ENCODE assay signal across 7 mouse cellular contexts in the genomic region with DNA sequence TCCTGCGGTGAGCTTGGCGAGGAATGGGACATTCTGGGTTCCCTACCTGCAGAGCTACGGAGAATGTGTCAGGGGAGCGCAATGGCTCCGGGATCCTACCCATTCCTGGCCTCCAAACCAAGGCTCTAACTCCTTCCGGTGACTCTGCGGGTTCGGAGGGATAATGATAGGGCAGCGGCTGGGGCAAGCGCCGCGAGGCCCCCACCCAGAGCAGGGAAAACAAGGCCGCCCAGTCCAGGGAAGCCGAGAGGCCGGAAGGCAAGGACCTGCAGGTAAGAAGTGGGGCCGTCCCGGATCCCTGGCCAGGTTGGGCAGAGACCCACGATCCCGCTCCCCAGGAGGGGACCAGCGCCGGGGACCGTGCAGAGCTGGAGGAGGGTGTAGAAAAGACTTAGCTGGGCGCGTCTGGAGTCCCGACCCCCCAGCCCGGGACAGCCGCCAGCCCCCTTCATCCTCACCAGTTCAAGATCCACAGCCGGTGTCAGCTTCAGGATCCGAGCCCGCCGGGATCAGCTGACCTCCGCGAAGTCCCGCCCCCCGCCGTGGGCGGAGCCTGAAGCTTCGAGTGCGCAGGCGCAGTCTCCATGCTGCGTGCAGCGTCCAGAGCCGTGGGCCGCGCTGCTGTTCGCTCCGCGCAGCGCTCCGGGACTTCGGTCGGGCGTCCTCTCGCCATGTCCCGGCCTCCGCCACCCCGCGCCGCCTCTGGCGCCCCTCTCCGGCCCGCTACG. TPM values are rescaled to one million over a fixed set of nuclear protein-coding genes. Genes with fewer than 3 reads are reported as not detected.
DNase-seq lines count a peak whose midpoint lies in the region; ATAC-seq and TF ChIP-seq lines count a peak whose summit lies in the region.

Gene Pqlc2, minus strand, starts transcription at position 538 of the 728 bp plus-strand sequence.
Gene Akr7a5, plus strand, starts transcription at position 574 of the 728 bp plus-strand sequence.

- peak; percentile 73 for ATAC-seq in intestine, postnatal 0 days
- ATAC-seq in midbrain, embryonic 12.5 days (ENCODE audit: low FRiP score, low read depth) = peak; percentile 91

- under 1% methylated on average over 63 of the region's 63 CpGs for WGBS in embryonic facial prominence, embryonic 10.5 days
- WGBS in intestine, postnatal 0 days = under 1% methylated on average over 56 of the region's 63 CpGs
- WGBS in midbrain, embryonic 12.5 days = under 1% methylated on average over 47 of the region's 63 CpGs
- WGBS in small intestine, adult 2 months = 1% methylated on average over 63 of the region's 63 CpGs

- H3K27me3 ChIP-seq in embryonic facial prominence, embryonic 10.5 days (replicated peaks; ENCODE audit: low read depth, poor library complexity, severe bottlenecking) = peaks cover 13% of the 10 kb centered on the region
- no peaks in the 10 kb centered on the region for H3K27me3 ChIP-seq in intestine, postnatal 0 days (replicated peaks; ENCODE audit: control insufficient read depth, insufficient read depth, low read length)
- peaks cover 18% of the 10 kb centered on the region; the same call in 1 of the 2 replicates for H3K27me3 ChIP-seq in midbrain, embryonic 12.5 days
- no peaks in the 10 kb centered on the region for H3K27me3 ChIP-seq in small intestine, adult 2 months (ENCODE audit: control insufficient read depth, insufficient read depth, low read length)

- H3K27ac ChIP-seq in embryonic facial prominence, embryonic 10.5 days (replicated peaks) = peak within 1 kb of the TSS; percentile 90
- peak within 1 kb of the TSS; percentile 91 for H3K27ac ChIP-seq in intestine, postnatal 0 days (ENCODE audit: low read depth, low read length)
- H3K27ac ChIP-seq in midbrain, embryonic 12.5 days (replicated peaks) = peak within 1 kb of the TSS; percentile 50; the same call in 1 of the 2 replicates
- peak within 1 kb of the TSS; percentile 96 for H3K27ac ChIP-seq in small intestine, adult 2 months (ENCODE audit: insufficient read depth, low read depth, low read length)

- H3K4me3 ChIP-seq in embryonic facial prominence, embryonic 10.5 days = peak within 1 kb of the TSS; percentile 89
- peak within 1 kb of the TSS; percentile 85 for H3K4me3 ChIP-seq in intestine, postnatal 0 days (ENCODE audit: low read depth, low read length)
- peak within 1 kb of the TSS; percentile 88 for H3K4me3 ChIP-seq in midbrain, embryonic 12.5 days
- H3K4me3 ChIP-seq in small intestine, adult 2 months (ENCODE audit: low read depth, low read length) = peak within 1 kb of the TSS; percentile 96

- H3K4me2 ChIP-seq in intestine, postnatal 0 days (replicated peaks; ENCODE audit: low read depth) = peak within 1 kb of the TSS; percentile 94
- H3K4me2 ChIP-seq in midbrain, embryonic 12.5 days (replicated peaks) = peak within 1 kb of the TSS; percentile 92

- peak; percentile 99 for DNase-seq in adrenal gland, postnatal 10 days
- peak; percentile 98 for DNase-seq in embryonic facial prominence, embryonic 10.5 days (ENCODE audit: low spot score)
- DNase-seq in gonadal fat pad, adult 2 months (ENCODE audit: low read depth) = no peak
- peak; percentile 98 for DNase-seq in left cerebral cortex, postnatal 4 days

- H3K9ac ChIP-seq in intestine, postnatal 0 days (ENCODE audit: low read depth, low read length) = peak within 1 kb of the TSS; percentile 88
- peak within 1 kb of the TSS; percentile 88 for H3K9ac ChIP-seq in midbrain, embryonic 12.5 days (replicated peaks)

- peaks cover 24% of the 10 kb centered on the region for H3K4me1 ChIP-seq in embryonic facial prominence, embryonic 10.5 days
- no peaks in the 10 kb centered on the region for H3K4me1 ChIP-seq in intestine, postnatal 0 days (replicated peaks; ENCODE audit: control insufficient read depth, insufficient read depth, low read length)
- H3K4me1 ChIP-seq in midbrain, embryonic 12.5 days = peaks cover 18% of the 10 kb centered on the region
- H3K4me1 ChIP-seq in small intestine, adult 2 months (ENCODE audit: control insufficient read depth, insufficient read depth, insufficient read length, low read length) = peaks cover 5% of the 10 kb centered on the region; the same call in 1 of the 2 replicates

- no peaks in the 10 kb centered on the region for H3K9me3 ChIP-seq in embryonic facial prominence, embryonic 10.5 days
- H3K9me3 ChIP-seq in intestine, postnatal 0 days (ENCODE audit: control insufficient read depth) = no peaks in the 10 kb centered on the region
- no peaks in the 10 kb centered on the region for H3K9me3 ChIP-seq in midbrain, embryonic 12.5 days

- TF ChIP-seq POLR2A in small intestine, adult 2 months (IDR thresholded peaks at IDR 0.05; ENCODE audit: low read depth, low read length) = peak; percentile 86

- TF ChIP-seq CTCF in intestine, postnatal 0 days (IDR thresholded peaks at IDR 0.05; ENCODE audit: low read depth) = no peak
- no peak for TF ChIP-seq CTCF in small intestine, adult 2 months (IDR thresholded peaks at IDR 0.05; ENCODE audit: extremely low read depth, insufficient read length, insufficient replicate concordance, low read depth, low read length)

- intact Hi-C loops in left cerebral cortex, postnatal 4 days (cut with DNase I) = no loop called here

- H3K36me3 ChIP-seq in embryonic facial prominence, embryonic 10.5 days (replicated peaks) = peaks cover 37% of the 10 kb centered on the region
- H3K36me3 ChIP-seq in intestine, postnatal 0 days (ENCODE audit: control insufficient read depth, insufficient read depth) = peaks cover 26% of the 10 kb centered on the region
- peaks cover 14% of the 10 kb centered on the region for H3K36me3 ChIP-seq in midbrain, embryonic 12.5 days
- peaks cover 28% of the 10 kb centered on the region for H3K36me3 ChIP-seq in small intestine, adult 2 months (ENCODE audit: control insufficient read depth, insufficient read depth, low read length)

RNA-seq across cellular contexts. Expression of gene Pqlc2, which starts in this region (rescaled TPM):
- total RNA-seq in adrenal gland, postnatal 10 days (2021) = 1 to 10 TPM; 8.0 to 8.7 TPM
- 17.5 and 17.7 TPM in 2 replicates for polyA plus RNA-seq in embryonic facial prominence, embryonic 10.5 days (2016; fragmentation: Nextera tagmentation; extraction: Ambion mirVana)
- 55.6 and 61.1 TPM in 2 replicates for polyA plus RNA-seq in gonadal fat pad, adult 2 months (2012; rRNA removed)
- polyA plus RNA-seq in intestine, postnatal 0 days (2015; fragmentation: Nextera tagmentation; extraction: Ambion mirVana) = 92.6 and 95.9 TPM in 2 replicates
- total RNA-seq in left cerebral cortex, postnatal 4 days (2021) = 10 to 100 TPM; 12.7 to 12.9 TPM
- polyA plus RNA-seq in midbrain, embryonic 12.5 days (2016; fragmentation: Nextera tagmentation; extraction: Ambion mirVana) = 13.5 and 14.1 TPM in 2 replicates
- polyA plus RNA-seq in small intestine, adult 2 months (2012; rRNA removed) = 26.4 and 49.8 TPM in 2 replicates

RNA-seq across cellular contexts. Expression of gene Akr7a5, which starts in this region (rescaled TPM):
- total RNA-seq in adrenal gland, postnatal 10 days (2021) = 10 to 100 TPM; 65.6 to 67.0 TPM
- polyA plus RNA-seq in embryonic facial prominence, embryonic 10.5 days (2016; fragmentation: Nextera tagmentation; extraction: Ambion mirVana) = 141 and 158 TPM in 2 replicates
- 91.7 and 164 TPM in 2 replicates for polyA plus RNA-seq in gonadal fat pad, adult 2 months (2012; rRNA removed)
- polyA plus RNA-seq in intestine, postnatal 0 days (2015; fragmentation: Nextera tagmentation; extraction: Ambion mirVana) = 226 and 259 TPM in 2 replicates
- total RNA-seq in left cerebral cortex, postnatal 4 days (2021) = 10 to 100 TPM; 24.9 to 26.4 TPM
- polyA plus RNA-seq in midbrain, embryonic 12.5 days (2016; fragmentation: Nextera tagmentation; extraction: Ambion mirVana) = 74.4 and 81.2 TPM in 2 replicates
- 136 and 209 TPM in 2 replicates for polyA plus RNA-seq in small intestine, adult 2 months (2012; rRNA removed)
